Mouse (Mus musculus) testis, postnatal 14 days (tissue): ENCODE measurements around the gene Zfp771.
"Not testable (repeated sequence)": the region's sequence is repeated elsewhere in the genome, so short reads cannot be mapped to it uniquely, and the experiment has no call there.

ENCODE experiments used
- DNase-seq: peaks from one replicate; pipeline ENCODE4 v3.0.0; 2021; ENCODE audit warnings: low spot score

The Zfp771 gene

GRCm38 (mm10) chr7:127217901-127218642 is 26.0 kb upstream of the Zfp771 start:
- no peak for DNase-seq

GRCm38 (mm10) chr7:127218670-127219069 is 25.4 kb upstream of the Zfp771 start:
- DNase-seq, result no peak

GRCm38 (mm10) chr7:127220440-127220839 is 23.6 kb upstream of the Zfp771 start:
- DNase-seq, result no peak

- no peak for DNase-seq
These were observed 21.0 kb upstream of the Zfp771 start for GRCm38 (mm10) chr7:127223106-127223505.

GRCm38 (mm10) chr7:127223515-127224478 is 20.3 kb upstream of the Zfp771 start:
- no peak for DNase-seq

GRCm38 (mm10) chr7:127224616-127225015 is 19.5 kb upstream of the Zfp771 start:
- DNase-seq, result no peak

GRCm38 (mm10) chr7:127225147-127225995 is 18.7 kb upstream of the Zfp771 start:
- no peak for DNase-seq

GRCm38 (mm10) chr7:127228615-127229303 is 15.3 kb upstream of the Zfp771 start:
- peak; percentile 54 for DNase-seq

GRCm38 (mm10) chr7:127231376-127231775 is 12.7 kb upstream of the Zfp771 start:
- no peak for DNase-seq

- DNase-seq, result no peak
These were observed 12.1 kb upstream of the Zfp771 start for GRCm38 (mm10) chr7:127231826-127232621.

GRCm38 (mm10) chr7:127232622-127233367 is 11.3 kb upstream of the Zfp771 start, which contains the start of the genes Zfp553 and Sept1:
Gene Zfp553, plus strand, starts transcription at chr7:127233061.
Gene Sept1, minus strand, starts transcription at chr7:127233130.
- DNase-seq, result peak; percentile 82

- DNase-seq, result no peak
These were observed 10.7 kb upstream of the Zfp771 start for GRCm38 (mm10) chr7:127233368-127233749.

- no peak for DNase-seq
These were observed 10.3 kb upstream of the Zfp771 start for GRCm38 (mm10) chr7:127233765-127234164.

GRCm38 (mm10) chr7:127234777-127235176 is 9.3 kb upstream of the Zfp771 start:
- peak; percentile 61 for DNase-seq

- peak; percentile 50 for DNase-seq
These were observed 660 bp upstream of the Zfp771 start for GRCm38 (mm10) chr7:127243361-127243867.

GRCm38 (mm10) chr7:127244658-127245510 is 810 bp downstream of the Zfp771 start:
- DNase-seq, result no peak

GRCm38 (mm10) chr7:127250511-127250910 is 6.4 kb downstream of the Zfp771 start:
- not testable (repeated sequence) for DNase-seq

GRCm38 (mm10) chr7:127252414-127252813 is 8.3 kb downstream of the Zfp771 start:
- DNase-seq, result no peak
